Mouse (Mus musculus): ENCODE data around the gene Rgmb.

DNA sequence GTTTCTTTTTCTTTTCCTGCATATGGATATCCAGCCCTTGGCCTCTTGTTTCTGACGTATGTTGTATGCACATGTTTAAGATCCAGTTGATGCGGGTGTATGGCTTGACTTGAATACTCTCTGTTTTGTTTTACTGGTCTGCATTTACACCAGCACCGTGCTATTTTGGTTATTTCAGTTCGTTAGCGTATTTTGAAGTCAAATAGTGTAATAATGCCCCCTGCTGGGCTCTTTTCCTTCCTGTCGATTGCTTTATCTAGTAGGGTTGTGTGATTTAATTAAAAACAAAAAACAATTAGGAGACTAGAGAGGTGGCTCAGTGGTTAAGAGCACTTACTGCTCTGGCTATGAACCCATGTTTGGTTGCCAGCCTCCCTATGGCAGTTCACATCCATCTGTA, 52.9 kb downstream of the Rgmb start:
- TF ChIP-seq CTCF (IDR thresholded peaks at IDR 0.05; ENCODE audit: low read depth, low read length) (no peak), POLR2A (IDR thresholded peaks at IDR 0.05; ENCODE audit: insufficient read depth, low read length) (no peak), EP300 (IDR thresholded peaks at IDR 0.05; ENCODE audit: insufficient read depth, low read depth, low read length) (no peak)

Measured in ES-Bruce4 (cell line).